Mouse (Mus musculus) lung, embryonic 16.5 days (tissue): ENCODE measurements at regions not wholly inside any gene's neighbourhood (a gene's known extent, or its start where the extent isn't known, plus 50 kb on each side); places are given as distances from the start of the nearest gene placed in this dataset.

ENCODE experiments used
- ATAC-seq: fragments of 200-750 bp; cut with Nextera tagmentation; 2 replicates; pipeline ENCODE4 v1.8.0; 2017; ENCODE audit warnings: low read depth, mild to moderate bottlenecking, moderate library complexity
- H3K27ac ChIP-seq: fragments of 300-500 bp; sonication (generic); 2 replicates; pipeline ENCODE4 v1.5.1; 2014; ENCODE audit warnings: mild to moderate bottlenecking, control low read depth, low read length
- H3K27me3 ChIP-seq: fragments of 300-500 bp; sonication (generic); 2 replicates; pipeline ENCODE4 v1.6.1; 2014; ENCODE audit warnings: low read depth, low read length, mixed read lengths; ENCODE audit not compliant: control insufficient read depth, insufficient read depth
- H3K36me3 ChIP-seq: fragments of 300-500 bp; sonication (generic); 2 replicates; pipeline ENCODE4 v1.6.1; 2014; ENCODE audit warnings: low read length; ENCODE audit not compliant: control insufficient read depth, insufficient read depth
- H3K4me1 ChIP-seq: fragments of 300-500 bp; sonication (generic); replicated peaks from 2 replicates; pipeline ENCODE4 v1.6.1; 2014; ENCODE audit warnings: low read length, mixed read lengths; ENCODE audit not compliant: control insufficient read depth, insufficient read depth
- H3K4me2 ChIP-seq: fragments of 300-500 bp; sonication (generic); 2 replicates; pipeline ENCODE4 v1.6.1; 2014; ENCODE audit warnings: low read depth, low read length, control low read depth
- H3K4me3 ChIP-seq: fragments of 300-500 bp; sonication (generic); 2 replicates; pipeline ENCODE4 v1.5.1; 2014; ENCODE audit warnings: mild to moderate bottlenecking, low read length, control low read depth
- H3K9ac ChIP-seq: fragments of 300-500 bp; sonication (generic); 2 replicates; pipeline ENCODE4 v1.6.1; 2014; ENCODE audit warnings: low read length, control low read depth
- H3K9me3 ChIP-seq: fragments of 300-500 bp; sonication (generic); 2 replicates; pipeline ENCODE4 v1.6.1; 2016; ENCODE audit warnings: low read length; ENCODE audit not compliant: control insufficient read depth
- WGBS: fragments of 180-500 bp; shearing (Covaris S2); extraction: QIAGEN DNeasy Blood & Tissue Kit; methylation state at CpG from one replicate; pipeline ENCODE4 v1.1.7; 2014; 5-methylcytosine and 5-hydroxymethylcytosine counted together

- peaks cover 7% of the 10 kb centered on the region for H3K4me1 ChIP-seq
- no peaks in the 10 kb centered on the region for H3K36me3 ChIP-seq
- WGBS = 64% methylated on average over 4 of the region's 4 CpGs
- H3K9me3 ChIP-seq = no peaks in the 10 kb centered on the region
- no peak overlapping the region for H3K4me3 ChIP-seq
- no peaks in the 10 kb centered on the region for H3K27me3 ChIP-seq
- no peak overlapping the region for H3K27ac ChIP-seq
- H3K4me2 ChIP-seq = no peak overlapping the region
- no peak overlapping the region for H3K9ac ChIP-seq
- ATAC-seq = no peak
Measured at GRCm38 (mm10) chr13:28876771-28877170, 76.7 kb downstream of the Sox4 start.

- H3K4me2 ChIP-seq = no peak overlapping the region
- no peaks in the 10 kb centered on the region for H3K27me3 ChIP-seq
- H3K9ac ChIP-seq = no peak overlapping the region
- no peak overlapping the region for H3K4me3 ChIP-seq
- WGBS = 88% methylated on average over 4 of the region's 4 CpGs
- peaks cover 6% of the 10 kb centered on the region for H3K4me1 ChIP-seq
- H3K9me3 ChIP-seq = no peaks in the 10 kb centered on the region
- ATAC-seq = no peak
- no peak overlapping the region for H3K27ac ChIP-seq
- H3K36me3 ChIP-seq = no peaks in the 10 kb centered on the region
Measured at GRCm38 (mm10) chr13:28870681-28871080, 82.8 kb downstream of the Sox4 start.

- ATAC-seq = no peak
- Histone ChIP-seq H3K9me3 (no peaks in the 10 kb centered on the region), H3K27ac (no peak overlapping the region), H3K4me3 (no peak overlapping the region), H3K9ac (no peak overlapping the region), H3K27me3 (no peaks in the 10 kb centered on the region), H3K36me3 (peaks cover 2% of the 10 kb centered on the region; the same call in 1 of the 2 replicates), H3K4me1 (no peaks in the 10 kb centered on the region; the same call in 1 of the 2 replicates), H3K4me2 (no peak overlapping the region)
- WGBS = 71% methylated on average over 5 of the region's 5 CpGs
Measured at GRCm38 (mm10) chr13:28867210-28867609, 86.3 kb downstream of the Sox4 start.

GRCm38 (mm10) chr13:28866686-28867085, 86.8 kb downstream of the Sox4 start:
- no peak overlapping the region for H3K9ac ChIP-seq
- H3K27ac ChIP-seq = no peak overlapping the region
- 85% methylated on average over 3 of the region's 3 CpGs for WGBS

GRCm38 (mm10) chr13:28860601-28861000, 92.9 kb downstream of the Sox4 start:
- Histone ChIP-seq H3K27ac (no peak overlapping the region), H3K9me3 (no peaks in the 10 kb centered on the region)

More at GRCm38 (mm10) chr13:28866686-28867085, 86.8 kb downstream of the Sox4 start:
- H3K4me3 ChIP-seq = no peak overlapping the region
- H3K4me1 ChIP-seq = no peaks in the 10 kb centered on the region; the same call in 1 of the 2 replicates
- H3K4me2 ChIP-seq = no peak overlapping the region
- H3K36me3 ChIP-seq = peaks cover 2% of the 10 kb centered on the region; the same call in 1 of the 2 replicates
- no peak for ATAC-seq
- H3K27me3 ChIP-seq = no peaks in the 10 kb centered on the region
- H3K9me3 ChIP-seq = no peaks in the 10 kb centered on the region

DNA sequence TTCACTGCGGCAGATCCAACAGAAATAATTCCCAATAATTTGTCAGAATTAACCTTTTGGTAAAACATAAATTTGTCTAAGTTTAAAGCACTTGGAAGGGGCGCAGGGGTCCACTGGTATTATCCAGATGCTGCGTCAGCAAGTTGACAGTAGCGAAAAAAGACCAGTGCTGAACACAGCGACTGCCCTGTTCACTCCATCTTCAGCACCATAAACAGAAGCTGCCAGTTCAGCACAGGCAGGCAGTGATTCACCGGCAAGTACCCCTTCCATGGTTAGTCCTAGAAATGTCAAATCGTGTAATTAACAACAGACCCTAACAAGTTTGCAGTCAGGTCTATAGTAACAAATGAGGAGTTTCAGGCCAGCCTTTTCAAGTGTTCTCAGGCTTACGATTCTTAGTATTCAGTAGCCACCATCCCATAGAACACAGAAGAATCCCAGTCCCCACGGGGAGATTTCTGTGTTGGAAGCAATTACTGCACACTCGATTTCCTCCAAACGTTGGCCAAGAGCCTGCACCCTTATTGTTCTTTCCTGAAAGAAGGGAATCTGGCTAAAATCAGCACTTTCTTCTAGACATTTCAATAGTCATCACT, 93.6 kb downstream of the Sox4 start:
- Histone ChIP-seq H3K4me1 (0 out of 2 replicates have a peak, but pooled peaks cover 3% of the 10 kb centered on the region), H3K27ac (no peak overlapping the region), H3K4me3 (no peak overlapping the region), H3K9ac (no peak overlapping the region), H3K4me2 (no peak overlapping the region), H3K36me3 (no peaks in the 10 kb centered on the region), H3K9me3 (no peaks in the 10 kb centered on the region), H3K27me3 (no peaks in the 10 kb centered on the region)
- 61% methylated on average over 11 of the region's 11 CpGs for WGBS
- ATAC-seq = no peak

More at GRCm38 (mm10) chr13:28860601-28861000, 92.9 kb downstream of the Sox4 start:
- Histone ChIP-seq H3K36me3 (peaks cover 2% of the 10 kb centered on the region; the same call in 1 of the 2 replicates), H3K4me3 (no peak overlapping the region), H3K9ac (no peak overlapping the region), H3K4me2 (no peak overlapping the region), H3K27me3 (no peaks in the 10 kb centered on the region), H3K4me1 (0 out of 2 replicates have a peak, but pooled peaks cover 3% of the 10 kb centered on the region)
- no peak for ATAC-seq
- WGBS = 64% methylated on average over 2 of the region's 2 CpGs

GRCm38 (mm10) chr13:28858001-28858400, 95.5 kb downstream of the Sox4 start:
- Histone ChIP-seq H3K9me3 (no peaks in the 10 kb centered on the region), H3K4me3 (no peak overlapping the region), H3K4me2 (no peak overlapping the region), H3K4me1 (0 out of 2 replicates have a peak, but pooled peaks cover 3% of the 10 kb centered on the region), H3K36me3 (no peaks in the 10 kb centered on the region), H3K9ac (no peak overlapping the region), H3K27ac (no peak overlapping the region), H3K27me3 (no peaks in the 10 kb centered on the region)
- WGBS = 85% methylated on average over 6 of the region's 6 CpGs
- ATAC-seq = no peak

DNA sequence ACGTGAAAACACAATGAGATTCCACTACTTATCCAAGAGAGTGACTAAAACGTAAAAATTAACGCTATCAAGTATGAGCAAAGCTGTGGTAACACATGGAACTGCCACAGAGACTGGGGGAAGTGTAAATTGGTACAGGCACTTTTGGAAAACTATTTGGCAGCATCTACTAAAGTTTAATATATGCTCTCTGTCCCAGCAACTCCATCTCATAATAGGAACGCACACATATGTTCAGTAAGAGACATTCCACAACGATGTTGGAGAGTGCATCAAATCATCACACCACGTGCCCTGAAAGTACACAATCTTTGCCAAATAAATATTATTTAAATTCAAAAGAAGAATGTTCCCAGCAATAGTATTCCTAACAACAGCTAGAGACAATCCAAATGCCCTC, 96.3 kb downstream of the Sox4 start:
- Histone ChIP-seq H3K27me3 (no peaks in the 10 kb centered on the region), H3K4me2 (no peak overlapping the region), H3K36me3 (no peaks in the 10 kb centered on the region), H3K4me3 (no peak overlapping the region), H3K9me3 (no peaks in the 10 kb centered on the region), H3K27ac (no peak overlapping the region), H3K9ac (no peak overlapping the region), H3K4me1 (0 out of 2 replicates have a peak, but pooled peaks cover 3% of the 10 kb centered on the region)
- WGBS = 82% methylated on average over 6 of the region's 6 CpGs
- no peak for ATAC-seq

GRCm38 (mm10) chr13:28856472-28856871, 97.0 kb downstream of the Sox4 start:
- Histone ChIP-seq H3K4me2 (no peak overlapping the region), H3K27me3 (no peaks in the 10 kb centered on the region), H3K4me3 (no peak overlapping the region), H3K4me1 (0 out of 2 replicates have a peak, but pooled peaks cover 3% of the 10 kb centered on the region), H3K9me3 (no peaks in the 10 kb centered on the region), H3K9ac (no peak overlapping the region), H3K36me3 (no peaks in the 10 kb centered on the region), H3K27ac (no peak overlapping the region)
- ATAC-seq = no peak
- 71% methylated on average over 4 of the region's 4 CpGs for WGBS
